Mouse (Mus musculus): Measurements from ENCODE around the gene 2310030G06Rik.

2310030G06Rik gene

DNA sequence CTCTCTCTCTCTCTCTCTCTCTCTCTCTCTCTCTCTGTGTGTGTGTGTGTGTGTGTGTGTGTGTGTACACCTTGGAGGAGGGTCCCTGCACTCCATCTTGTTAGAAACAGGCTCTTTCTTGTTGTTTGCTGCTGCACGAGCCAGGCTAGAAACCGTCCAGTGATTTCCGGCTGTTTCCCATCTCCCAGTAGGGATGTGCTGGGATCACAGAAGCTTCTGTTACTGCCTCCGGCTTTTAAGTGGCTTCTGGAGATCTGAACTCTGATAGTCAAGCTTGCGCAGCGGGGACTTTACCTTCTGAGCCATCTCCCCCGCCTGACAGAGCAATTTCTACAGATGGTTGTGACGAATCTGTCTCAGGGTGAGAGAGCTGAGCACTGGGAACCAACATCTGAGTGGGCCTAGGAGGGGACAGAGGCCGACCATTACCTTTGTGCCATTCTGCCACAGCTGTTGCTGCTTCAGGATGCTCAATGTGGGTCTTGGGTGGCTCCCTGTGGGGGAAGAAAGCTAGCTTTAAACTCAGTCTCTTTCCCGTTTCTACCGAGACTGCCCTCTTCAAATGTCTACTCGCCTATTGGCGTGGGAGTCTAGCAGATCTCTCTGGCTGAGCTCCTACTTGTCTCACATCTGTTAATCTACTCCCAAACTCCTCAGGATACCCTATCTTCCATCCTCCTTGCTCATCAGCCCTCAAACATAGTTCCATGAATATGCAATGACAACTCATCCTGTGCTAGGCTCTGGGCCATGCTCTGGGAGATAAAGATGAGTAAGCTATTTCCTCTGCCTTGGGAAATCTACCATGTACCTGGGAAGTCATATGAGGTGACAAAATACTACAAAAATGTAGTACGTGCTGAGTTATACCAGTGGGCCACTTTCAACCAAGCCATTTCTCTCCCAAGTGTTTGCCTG is 5.2 kb downstream of the 2310030G06Rik start:
- no peak for DNase-seq

DNA sequence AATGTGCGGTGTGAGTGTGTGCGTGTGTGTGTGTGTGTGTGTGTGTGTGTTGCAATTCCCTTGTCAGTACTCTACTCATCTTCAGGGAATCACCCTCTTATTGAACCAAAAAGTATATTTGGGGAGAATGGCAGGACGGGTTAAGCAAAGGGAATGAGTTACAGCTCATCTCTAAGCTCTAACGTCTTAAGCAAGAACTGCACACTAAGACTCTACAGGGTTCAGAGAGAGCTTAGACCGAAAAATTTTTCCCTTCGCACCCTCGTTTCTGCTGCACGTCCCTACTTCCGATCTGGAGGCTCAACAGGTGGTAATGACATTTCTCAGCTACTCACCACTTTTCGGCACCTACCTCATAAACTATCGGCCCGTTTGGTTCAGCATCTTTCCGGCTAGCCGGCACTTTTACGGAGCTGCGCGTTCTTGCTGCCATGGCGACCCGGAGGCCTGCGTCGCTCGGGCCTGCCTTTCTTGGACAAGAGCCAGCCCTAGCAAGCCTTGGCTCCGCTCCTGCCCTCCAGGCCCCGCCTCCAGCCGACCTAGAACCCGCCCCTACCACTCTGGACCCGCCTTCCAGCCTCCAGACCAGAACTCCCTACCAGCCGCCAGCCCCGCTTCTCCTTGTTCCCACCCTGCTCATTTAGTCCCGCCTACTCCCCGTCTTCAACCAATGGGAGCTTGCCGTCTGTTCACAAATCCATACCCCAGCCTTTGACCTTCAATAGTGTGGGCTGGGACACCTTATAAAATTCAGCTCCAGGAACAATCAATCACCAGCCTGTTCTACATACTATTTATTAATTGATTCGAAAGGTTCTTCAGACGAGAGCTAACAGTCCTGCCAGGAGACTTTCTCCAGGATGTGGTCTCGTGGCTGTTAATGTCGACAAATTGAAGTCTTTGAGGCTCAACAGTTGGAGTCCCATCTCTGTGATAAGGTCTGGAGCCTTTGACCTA is 7.1 kb downstream of the 2310030G06Rik start, which contains the start of gene Dixdc1:
TSS of gene Dixdc1 (minus strand) at position 604 of the 957 bp plus-strand sequence.
- peak; percentile 94 for DNase-seq

DNA sequence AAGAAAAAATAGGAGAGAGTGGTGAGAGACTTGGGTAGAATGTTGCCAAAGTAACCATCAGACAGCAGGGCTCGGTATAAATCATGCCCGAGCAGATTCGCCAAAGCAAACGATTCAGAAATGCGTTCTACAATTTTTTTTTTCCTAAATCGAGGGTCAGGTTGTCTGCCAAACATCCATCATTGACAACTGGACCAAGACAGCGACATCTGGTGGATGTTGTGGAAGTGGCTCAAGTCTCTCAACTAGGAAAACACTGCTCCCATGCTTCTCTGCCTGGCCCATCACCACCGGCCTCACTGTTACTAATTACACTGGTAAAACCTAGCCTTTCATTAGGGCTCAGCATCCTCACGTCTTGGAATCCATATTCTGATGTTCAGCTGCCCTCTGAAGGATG is 11.3 kb downstream of the 2310030G06Rik start:
- DNase-seq = peak; percentile 87

DNA sequence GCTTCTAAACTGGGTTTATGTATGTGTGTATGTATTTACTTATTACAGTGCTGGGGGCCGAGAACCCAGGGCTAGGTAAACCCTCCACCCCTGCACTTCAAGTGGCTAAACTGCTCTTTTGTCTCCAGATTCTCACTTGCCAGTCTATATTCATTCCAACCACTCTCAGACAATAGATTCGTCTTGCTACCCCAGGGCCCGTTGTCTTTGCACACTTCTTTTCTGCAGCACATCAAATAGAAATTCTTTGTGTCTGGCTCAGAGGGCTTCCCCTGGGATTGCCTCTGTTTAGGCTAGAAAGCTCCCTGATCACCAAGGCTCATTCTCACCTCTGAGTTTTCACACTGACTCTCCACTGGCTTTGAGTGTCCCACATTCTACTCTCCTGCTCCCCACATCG is 13.8 kb downstream of the 2310030G06Rik start:
- no peak for DNase-seq

DNA sequence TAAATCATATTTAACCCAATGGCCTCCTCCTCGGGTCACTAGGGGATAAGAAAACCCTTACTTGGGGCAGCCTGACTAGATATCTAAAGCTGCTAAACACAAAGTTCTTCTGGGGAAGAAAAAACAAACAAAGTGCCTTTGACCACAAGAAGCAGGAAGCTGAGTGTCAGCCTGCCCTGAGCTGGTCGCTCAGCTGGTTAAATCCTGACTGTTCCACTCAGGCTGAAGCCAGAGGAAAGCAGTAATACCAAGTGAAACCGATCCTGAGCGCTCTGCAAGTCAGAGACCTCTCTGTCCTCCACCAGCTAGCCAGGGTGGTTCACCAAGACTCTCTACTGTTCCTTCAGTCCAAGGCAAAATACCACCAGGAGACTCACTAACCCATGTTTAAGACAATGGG is 16.7 kb downstream of the 2310030G06Rik start:
- no peak for DNase-seq

DNA sequence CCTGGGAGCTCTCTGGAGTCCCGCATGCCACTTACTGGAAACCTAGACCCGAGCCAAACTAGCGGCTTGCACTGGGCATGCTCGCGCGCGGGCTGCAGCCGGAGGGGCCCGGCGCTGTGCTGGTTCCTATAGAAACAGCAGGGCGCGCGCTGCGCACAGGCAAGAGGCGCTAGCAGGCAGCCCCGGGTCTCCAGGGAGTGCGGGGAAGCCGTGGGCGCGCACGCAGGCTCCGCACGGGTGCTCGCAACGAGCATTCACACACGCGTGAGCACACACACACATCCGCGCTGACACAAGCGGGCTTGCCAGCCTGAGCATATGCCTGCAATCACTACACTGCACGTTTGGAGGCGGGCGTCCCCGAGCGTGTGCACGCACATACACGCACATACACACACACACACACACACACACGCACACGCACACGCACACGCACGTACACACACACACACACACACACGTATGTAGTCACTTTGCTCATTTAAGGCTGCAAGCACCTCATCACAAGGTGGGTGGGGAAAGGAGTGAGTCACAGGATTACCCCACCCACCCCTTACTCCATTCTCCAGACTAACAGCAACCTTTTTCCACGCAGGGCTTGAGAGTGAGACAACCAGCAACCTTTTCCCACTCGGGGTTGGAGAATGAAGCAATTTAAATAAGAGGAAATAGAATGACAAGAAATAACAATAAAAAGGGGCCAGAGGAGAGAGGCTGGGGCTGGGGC is 18.2 kb downstream of the 2310030G06Rik start:
- DNase-seq = peak; percentile 59

DNA sequence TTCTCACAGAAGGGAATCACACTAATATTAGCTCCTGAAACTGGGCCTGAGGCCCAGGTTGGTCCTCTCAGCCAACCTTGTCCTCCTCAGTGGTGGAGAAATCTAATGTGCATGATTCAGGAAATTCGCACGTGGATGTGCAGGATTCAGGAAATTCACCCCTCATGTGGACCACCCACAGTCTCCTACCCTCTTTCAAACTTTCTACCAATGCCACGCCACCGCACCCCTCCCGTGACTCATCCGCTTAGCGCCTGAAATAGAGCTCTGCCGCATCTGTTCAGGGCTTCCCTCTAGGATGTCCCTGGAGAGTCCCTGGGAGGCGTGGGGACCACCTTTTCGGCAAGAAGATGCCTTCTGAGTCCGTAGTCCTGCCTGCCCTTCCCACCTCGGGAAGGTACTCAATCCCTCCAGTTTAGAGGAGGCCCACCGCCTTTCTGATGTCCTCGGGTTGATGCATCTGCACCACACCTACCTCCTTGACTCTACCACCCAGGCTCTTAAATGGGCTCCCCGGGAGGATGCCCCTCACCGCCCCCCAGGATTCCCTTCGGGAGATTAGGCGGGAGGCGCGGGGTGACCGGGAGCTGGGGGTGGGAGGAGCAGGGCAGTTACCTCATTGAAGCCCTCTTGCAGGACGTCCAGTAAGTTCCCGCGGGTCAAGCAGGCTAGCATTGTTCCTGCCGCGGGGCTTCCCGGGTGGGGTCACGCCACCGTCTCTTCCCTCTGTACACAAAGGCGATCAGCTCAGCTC is 19.0 kb downstream of the 2310030G06Rik start:
- no peak for DNase-seq

DNA sequence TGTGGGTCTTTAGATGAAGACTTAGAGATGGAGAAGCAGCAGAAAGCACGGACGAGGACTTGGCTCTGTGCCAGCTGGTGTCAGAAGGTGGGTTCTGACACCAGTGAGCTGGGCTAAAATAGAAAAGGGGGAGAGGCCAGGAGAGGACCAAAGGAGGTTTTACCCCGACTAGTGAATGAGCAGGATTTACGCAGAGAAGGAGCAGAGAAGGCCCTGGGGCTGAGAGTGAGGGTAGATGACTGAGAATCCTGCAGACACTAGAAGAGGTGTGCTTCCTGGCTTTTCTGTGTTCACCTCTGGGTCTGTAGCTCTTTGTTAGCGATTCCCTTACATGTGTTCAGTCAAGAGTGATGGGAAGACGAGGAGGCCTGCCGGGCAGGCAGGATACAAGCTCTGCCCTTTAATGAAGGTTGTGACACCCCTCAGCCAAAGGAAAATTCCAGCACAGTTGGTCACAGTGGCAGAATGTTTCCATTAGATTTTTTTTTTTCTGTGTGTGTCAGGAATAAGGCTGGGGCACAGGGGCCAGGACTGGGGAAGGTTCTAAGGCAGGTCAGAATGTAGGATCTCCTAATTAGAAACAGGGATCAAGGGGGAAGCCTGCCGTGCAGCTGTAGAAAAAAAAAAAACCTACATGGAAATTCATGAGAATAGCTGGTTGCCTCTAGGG is 20.3 kb downstream of the 2310030G06Rik start:
- no peak for DNase-seq

DNA sequence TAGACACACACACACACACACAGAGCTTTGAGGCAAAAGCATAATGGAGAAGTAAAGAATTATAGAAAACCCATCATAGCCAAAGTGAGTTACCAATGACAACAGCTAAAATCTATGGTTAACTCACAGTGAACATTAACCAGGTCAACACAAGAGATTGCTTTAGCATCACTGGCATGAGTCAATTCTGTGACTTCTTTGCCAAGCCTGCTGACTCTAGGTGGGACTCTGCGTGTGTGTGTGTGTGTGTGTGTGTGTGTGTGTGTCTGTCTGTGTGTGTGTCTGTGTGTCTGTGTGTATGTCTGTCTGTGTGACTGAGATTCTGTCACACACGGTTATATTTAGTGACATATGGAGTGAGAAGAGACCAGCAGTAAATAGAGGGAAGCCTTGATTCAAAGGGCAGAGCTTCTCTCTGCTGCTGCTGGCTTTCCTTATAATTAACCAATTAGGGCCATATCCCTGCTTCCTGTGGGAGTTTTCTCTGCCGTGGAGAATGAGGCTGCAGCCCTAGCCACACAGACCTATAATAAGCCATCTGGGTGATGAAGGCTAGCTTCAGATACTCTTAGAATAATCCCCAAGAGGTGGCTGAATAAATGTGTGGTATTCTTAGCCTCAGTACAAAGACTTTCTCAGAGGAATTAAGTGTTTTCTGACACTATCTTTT is 21.5 kb downstream of the 2310030G06Rik start:
- DNase-seq = no peak

DNA sequence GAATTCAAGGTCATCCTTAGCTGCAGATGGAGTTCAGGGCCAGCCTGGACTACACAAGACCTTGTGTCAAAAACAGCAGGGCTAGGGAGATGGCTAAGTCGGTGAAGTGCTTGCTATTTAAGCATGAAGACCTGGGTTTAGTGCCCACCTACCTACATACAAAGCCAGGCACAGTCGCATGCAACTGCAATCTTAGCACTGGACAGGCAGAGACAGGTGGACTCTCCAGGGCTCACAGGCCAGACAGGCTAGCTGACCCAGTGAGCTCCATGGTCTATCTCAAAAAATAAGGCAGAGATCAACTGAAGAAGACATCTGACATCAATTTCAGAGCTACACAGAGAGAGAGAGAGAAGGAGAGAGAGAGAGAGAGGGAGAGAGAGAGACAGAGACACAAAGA is 22.2 kb downstream of the 2310030G06Rik start:
- no peak for DNase-seq

DNA sequence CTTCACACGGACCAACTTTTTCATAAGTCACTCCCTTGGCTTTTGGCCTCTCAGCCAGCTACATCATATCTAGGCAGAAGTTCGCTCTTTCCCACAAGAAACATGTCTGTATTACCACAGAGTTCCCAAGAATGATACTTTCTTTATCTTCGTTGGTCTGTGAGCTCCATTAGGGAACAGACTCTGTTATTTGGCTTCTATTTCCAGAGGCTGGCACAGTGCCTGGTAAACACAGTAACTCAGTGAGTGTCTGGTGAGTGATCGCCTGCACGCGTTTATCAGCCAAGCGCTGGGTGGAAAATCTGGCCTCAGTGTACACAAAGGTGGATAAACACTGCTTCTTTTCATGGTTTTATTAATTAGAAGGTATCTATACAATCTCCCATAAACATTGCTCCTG is 22.9 kb downstream of the 2310030G06Rik start:
- DNase-seq = peak; percentile 91

DNA sequence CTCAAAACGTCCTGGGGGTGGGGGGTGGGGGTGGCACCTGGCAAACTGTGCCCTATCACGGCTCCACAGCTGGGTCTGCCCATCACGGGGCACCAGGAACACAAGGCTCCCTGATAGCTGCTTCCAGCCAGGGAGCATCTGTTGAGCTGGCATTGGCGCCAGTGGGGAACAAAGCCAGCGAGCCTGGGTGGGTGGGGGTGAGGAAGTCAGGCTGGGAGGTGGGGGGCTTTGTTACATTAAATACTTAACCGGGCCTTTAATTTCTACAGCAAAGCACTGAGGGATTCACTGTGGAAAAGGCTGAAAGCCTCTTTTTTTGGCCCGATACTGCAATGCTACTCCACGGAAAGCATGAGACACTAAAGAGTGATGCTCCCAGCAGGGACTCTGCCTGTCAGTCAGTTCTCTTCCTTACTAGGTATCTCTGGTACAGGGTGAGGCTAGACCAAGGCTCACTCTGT is 23.9 kb downstream of the 2310030G06Rik start:
- no peak for DNase-seq

DNA sequence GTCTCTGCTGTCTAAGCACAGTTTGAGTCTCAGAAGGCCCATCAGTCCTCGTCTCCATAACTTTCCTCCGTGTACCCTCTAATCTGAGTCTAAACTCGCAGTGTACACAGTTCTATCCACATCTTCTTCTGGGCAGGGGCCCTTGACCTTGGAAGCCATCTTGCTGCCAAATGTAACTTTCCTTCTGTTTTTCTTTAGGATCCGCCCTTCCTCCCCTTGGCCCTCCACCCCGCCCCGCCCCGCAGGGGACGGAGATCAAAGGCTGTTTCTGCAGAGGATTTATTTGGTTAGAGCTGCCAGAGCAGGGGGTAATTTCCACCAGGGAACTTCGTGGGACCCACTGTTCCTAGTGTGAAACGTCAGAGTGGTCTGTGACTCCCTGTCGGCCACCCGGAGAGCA is 25.3 kb downstream of the 2310030G06Rik start:
- no peak for DNase-seq

DNA sequence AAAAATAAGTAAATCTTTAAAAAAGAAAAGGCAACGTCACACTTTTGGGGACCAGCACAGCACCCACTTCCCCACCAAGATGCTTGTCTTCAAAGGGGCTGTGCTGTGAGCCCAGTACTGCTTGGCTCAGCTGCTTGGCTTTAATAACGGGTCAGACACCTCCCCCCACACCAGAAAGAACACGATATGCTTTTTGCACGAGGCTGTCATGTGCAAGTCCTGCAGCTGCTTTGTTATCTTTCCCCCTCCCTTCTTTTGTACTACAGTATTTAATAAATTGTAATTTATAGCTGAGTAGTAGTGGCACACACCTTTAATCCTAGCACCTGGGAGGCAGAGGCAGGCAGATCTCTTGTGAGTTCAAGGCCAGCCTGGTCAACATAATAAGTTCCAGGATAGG is 27.5 kb downstream of the 2310030G06Rik start:
- no peak for DNase-seq

DNA sequence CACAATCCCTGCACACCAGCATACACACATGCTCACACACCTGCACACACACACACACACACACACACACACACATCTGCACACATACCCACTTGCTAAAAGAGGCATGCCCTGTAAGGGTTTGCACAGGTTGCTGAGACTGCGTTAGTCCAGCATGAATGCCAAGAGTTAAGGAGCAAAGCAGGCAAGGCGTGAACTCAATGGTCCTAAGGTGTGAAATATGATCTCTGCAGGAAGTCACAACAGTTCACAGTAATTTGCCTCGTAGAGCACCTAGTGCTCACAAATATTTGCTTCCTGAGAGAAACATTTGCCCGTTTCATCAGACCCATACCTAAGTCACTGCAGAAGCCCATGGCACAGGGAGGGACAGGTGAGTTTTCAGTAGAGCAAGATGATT is 32.1 kb downstream of the 2310030G06Rik start:
- peak; percentile 32 for DNase-seq

DNA sequence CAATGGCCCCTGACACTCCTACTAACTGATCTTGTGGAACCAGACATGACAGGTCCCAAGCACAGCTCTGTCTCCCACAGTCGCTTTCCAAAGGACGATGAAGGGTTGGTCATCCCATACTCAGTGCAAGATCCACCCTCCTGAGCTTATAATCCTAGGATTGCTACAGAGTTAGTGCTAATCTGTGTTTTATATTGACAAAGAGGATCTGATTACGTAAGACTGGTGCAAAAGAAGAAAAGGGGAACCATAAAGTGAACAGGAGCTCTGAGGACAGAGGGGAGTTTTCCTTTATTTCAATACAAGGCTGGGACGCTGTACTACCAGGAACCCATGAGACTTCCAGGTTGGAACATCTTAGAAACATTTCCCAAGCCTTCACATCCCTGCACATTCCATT is 35.0 kb downstream of the 2310030G06Rik start:
- no peak for DNase-seq

DNA sequence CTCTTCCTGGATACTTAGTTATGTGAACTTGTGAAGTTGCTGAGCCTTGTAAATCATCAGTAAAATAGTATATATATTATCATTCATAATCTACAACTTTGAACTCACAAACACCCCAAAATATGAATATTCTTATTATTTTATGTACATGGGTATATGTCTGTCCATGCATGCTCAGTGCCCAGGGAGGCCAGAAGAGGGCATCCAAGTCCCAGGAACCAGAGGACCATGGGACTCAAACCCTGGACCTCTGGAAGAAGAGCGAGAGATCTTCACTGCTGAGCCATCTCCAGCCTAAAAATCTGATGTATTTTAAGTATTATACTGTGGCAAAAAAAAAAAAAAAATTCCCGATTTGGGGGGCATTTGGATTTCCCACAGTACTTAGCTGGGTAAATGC is 37.2 kb downstream of the 2310030G06Rik start:
- peak; percentile 47 for DNase-seq

DNA sequence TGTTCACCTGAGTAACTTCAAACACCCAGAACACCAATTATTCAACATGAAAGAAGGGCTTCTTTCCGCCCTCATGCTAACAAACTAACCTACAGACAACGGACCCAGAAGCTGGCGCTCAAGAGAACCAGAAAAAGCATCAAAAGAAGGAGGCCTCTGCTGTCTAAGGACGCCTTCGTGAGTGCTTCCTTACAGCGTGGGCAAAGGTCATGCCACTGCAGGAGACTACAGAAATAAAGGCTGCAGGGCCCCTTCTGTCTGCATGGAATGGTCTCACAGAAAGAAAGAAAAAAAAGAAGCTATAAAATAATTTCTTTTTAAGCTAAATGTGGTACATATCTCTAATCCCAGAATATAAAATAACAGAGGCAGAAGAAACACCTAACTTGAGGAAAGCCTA is 41.4 kb downstream of the 2310030G06Rik start:
- DNase-seq = no peak

DNA sequence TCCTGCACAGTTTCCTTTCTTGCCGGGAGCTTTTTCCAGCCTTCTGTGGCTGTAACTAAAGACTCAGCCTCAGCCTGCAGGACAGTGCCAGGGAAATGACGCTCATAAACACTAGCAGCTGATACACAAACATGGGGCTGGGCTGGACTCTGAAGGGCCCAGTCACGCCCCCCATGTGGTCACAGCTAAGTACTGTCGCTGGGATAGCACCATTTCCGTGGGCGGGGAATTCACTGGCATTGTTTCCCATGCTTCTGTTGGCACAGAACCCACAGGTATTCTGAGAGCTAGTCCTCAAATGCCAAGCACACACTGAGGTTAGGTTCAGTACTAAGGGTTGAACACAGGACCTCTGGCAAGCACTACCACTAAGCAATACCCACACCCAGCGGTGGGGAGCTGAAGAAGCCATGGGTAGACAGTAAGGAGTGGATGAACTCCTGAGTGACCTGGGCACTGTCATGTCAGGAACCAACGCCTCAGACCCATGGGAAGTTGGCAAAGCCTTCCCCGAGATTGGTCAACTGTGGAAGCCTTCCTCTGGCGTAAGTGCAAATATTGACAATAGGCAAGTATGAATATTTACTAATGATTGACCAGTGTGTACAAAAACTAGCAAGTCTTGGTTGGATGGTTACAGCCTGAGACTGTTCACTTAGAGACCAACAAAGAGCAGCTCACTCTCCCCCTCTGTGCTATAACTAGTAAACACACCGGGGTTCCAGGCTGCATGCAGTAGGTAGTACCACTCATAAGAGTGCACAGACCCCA is 45.2 kb downstream of the 2310030G06Rik start:
- peak; percentile 95 for DNase-seq

All from lung, postnatal 36 days (tissue).